Comparison of ENCODE assay signal across 17 mouse cellular contexts in genomic region chr10:69001654-69002435, GRCm38 (mm10).
"Had no signal": no experiment of that assay in that cellular context is flagged by ENCODE, and none has a peak within 500 bp of the region (broad histone marks: within the 10 kb centered on the region; RNA-seq: fewer than 3 reads in every experiment).

No protein-coding gene starts in this region.

- H3K4me1 ChIP-seq: liver, embryonic 15.5 days; lung, embryonic 15.5 days; megakaryocyte, embryonic 14.5 days; midbrain, embryonic 15.5 days; neural tube, embryonic 12.5 days had no signal

- H3K4me2 ChIP-seq: limb, embryonic 13.5 days; liver, embryonic 15.5 days; lung, embryonic 15.5 days; midbrain, embryonic 11.5 days; midbrain, embryonic 15.5 days; neural tube, embryonic 12.5 days had no signal

- H3K27me3 ChIP-seq: limb, embryonic 13.5 days; liver, embryonic 15.5 days; lung, embryonic 15.5 days; megakaryocyte, embryonic 14.5 days; midbrain, embryonic 15.5 days; neural tube, embryonic 12.5 days had no signal

- H3K36me3 ChIP-seq: limb, embryonic 13.5 days; liver, embryonic 15.5 days; lung, embryonic 15.5 days; midbrain, embryonic 15.5 days; neural tube, embryonic 12.5 days had no signal

- DNase-seq: kidney, adult 18-20 months; kidney, postnatal 10 days; kidney, postnatal 4 days; left cerebral cortex, postnatal 4 days; lung, postnatal 14 days; right cerebral cortex, postnatal 4 days; spleen, adult 18-20 months; thymus, adult 2 months; thymus, postnatal 25 days had no signal

- H3K9me3 ChIP-seq: lung, embryonic 15.5 days; midbrain, embryonic 15.5 days had no signal

- ATAC-seq: midbrain, embryonic 15.5 days had no signal

- H3K4me3 ChIP-seq: limb, embryonic 13.5 days; liver, embryonic 15.5 days; lung, embryonic 15.5 days; megakaryocyte, embryonic 14.5 days; midbrain, embryonic 15.5 days; neural tube, embryonic 12.5 days had no signal

- H3K27ac ChIP-seq: limb, embryonic 13.5 days; liver, embryonic 15.5 days; lung, embryonic 15.5 days; macrophage; midbrain, embryonic 15.5 days; neural tube, embryonic 12.5 days had no signal

- H3K9ac ChIP-seq: limb, embryonic 13.5 days; liver, embryonic 15.5 days; lung, embryonic 15.5 days; midbrain, embryonic 15.5 days; neural tube, embryonic 12.5 days had no signal
